Mouse (Mus musculus) forebrain, embryonic 15.5 days (tissue): ENCODE results near the gene Ankrd34a. TPM values are rescaled to one million over a fixed set of nuclear protein-coding genes. Genes with fewer than 3 reads are reported as not detected.

Experiments
- ATAC-seq: fragments of 200-750 bp; cut with Nextera tagmentation; replicated peaks from 2 replicates; pipeline ENCODE4 v1.8.0; 2017; ENCODE audit warnings: mild to moderate bottlenecking, moderate TSS enrichment, moderate library complexity
- H3K27ac ChIP-seq: fragments of 300-500 bp; sonication (generic); replicated peaks from 2 replicates; pipeline ENCODE4 v1.5.1; 2015; ENCODE audit warnings: mild to moderate bottlenecking, inconsistent platforms
- H3K27me3 ChIP-seq: fragments of 300-500 bp; sonication (generic); 2 replicates; pipeline ENCODE4 v1.6.1; 2015; ENCODE audit warnings: inconsistent platforms
- H3K36me3 ChIP-seq: fragments of 300-500 bp; sonication (generic); 2 replicates; pipeline ENCODE4 v1.6.1; 2015; ENCODE audit warnings: mild to moderate bottlenecking, inconsistent platforms
- H3K4me1 ChIP-seq: fragments of 300-500 bp; sonication (generic); 2 replicates; pipeline ENCODE4 v1.6.1; 2015; ENCODE audit warnings: inconsistent platforms
- H3K4me2 ChIP-seq: fragments of 300-500 bp; sonication (generic); replicated peaks from 2 replicates; pipeline ENCODE4 v1.6.1; 2015; ENCODE audit warnings: mild to moderate bottlenecking, inconsistent platforms
- H3K4me3 ChIP-seq: fragments of 300-500 bp; sonication (generic); 2 replicates; pipeline ENCODE4 v1.5.1; 2015; ENCODE audit warnings: mild to moderate bottlenecking, inconsistent platforms
- H3K9ac ChIP-seq: fragments of 300-500 bp; sonication (generic); replicated peaks from 2 replicates; pipeline ENCODE4 v1.6.1; 2015; ENCODE audit warnings: mild to moderate bottlenecking, inconsistent platforms
- H3K9me3 ChIP-seq: fragments of 300-500 bp; sonication (generic); 2 replicates; pipeline ENCODE4 v1.6.1; 2016; ENCODE audit warnings: inconsistent platforms
- WGBS: fragments of 180-500 bp; shearing (Covaris S2); methylation state at CpG from one replicate; pipeline ENCODE4 v1.1.7; 2015; ENCODE audit warnings: mixed read lengths; 5-methylcytosine and 5-hydroxymethylcytosine counted together
- polyA plus RNA-seq: library from polyadenylated mRNA; unstranded; fragments of >200 nt; fragmentation: Nextera tagmentation; extraction: Ambion mirVana; gene quantifications from 2 replicates; pipeline ENCODE4 v1.2.1, GENCODE M21; 2015

The Ankrd34a gene
- polyA plus RNA-seq, 1 experiment from 2014 or later, result 12.5 TPM

DNA sequence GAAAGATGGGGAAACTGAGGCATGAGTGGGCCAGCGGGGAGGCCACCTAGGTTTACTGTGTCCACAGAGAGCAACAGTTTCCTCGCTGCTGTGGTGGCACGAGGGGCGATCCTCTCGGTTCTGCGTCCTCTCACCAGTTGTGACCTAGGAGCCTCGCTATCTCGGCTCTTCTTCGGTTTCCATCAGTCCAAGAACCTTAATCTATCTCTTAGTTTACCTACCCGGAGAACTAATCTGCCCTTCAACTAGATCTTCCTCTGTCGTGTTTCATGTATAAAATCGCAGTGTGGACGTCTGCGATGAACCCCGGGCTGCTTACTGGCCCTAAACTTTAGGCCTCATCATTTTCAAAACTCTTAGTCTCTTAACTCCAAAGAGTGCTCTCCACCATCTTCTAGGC is 39.5 kb downstream of the Ankrd34a start:
- peak overlapping the region; percentile 91 for H3K27ac ChIP-seq
- H3K9ac ChIP-seq, result peak overlapping the region; percentile 98
- 10% methylated on average over 15 of the region's 15 CpGs for WGBS
- peak overlapping the region; percentile 84 for H3K4me2 ChIP-seq
- H3K4me1 ChIP-seq, result peaks cover 28% of the 10 kb centered on the region
- peaks cover 42% of the 10 kb centered on the region for H3K36me3 ChIP-seq
- ATAC-seq, result no peak
- H3K9me3 ChIP-seq, result no peaks in the 10 kb centered on the region
- no peaks in the 10 kb centered on the region for H3K27me3 ChIP-seq
- H3K4me3 ChIP-seq, result peak overlapping the region; percentile 93

DNA sequence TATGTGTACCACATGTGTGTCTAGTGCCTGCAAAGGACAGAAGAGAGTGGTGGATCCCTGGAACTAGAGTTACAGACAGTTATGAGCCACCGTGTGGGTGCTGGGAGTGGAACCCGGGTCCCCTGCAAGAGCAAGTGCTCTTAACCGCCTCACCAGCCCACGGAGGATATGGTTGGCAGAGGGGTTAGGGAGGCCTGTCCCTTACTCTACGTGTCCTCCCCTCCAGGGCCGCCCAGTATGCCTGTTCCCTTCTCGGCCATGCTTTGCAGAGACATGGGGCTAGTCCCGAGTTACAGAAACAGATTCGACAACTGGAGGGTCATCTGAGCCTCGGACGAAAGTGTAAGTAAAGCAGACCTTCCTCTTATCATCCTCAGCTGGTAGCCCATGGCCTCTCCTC is 40.0 kb downstream of the Ankrd34a start:
- Histone ChIP-seq H3K4me2 (peak overlapping the region; percentile 84), H3K4me1 (peaks cover 24% of the 10 kb centered on the region), H3K36me3 (peaks cover 39% of the 10 kb centered on the region), H3K4me3 (peak overlapping the region; percentile 93), H3K9me3 (no peaks in the 10 kb centered on the region), H3K27ac (no peak overlapping the region), H3K9ac (no peak overlapping the region; the same call in 1 of the 2 replicates), H3K27me3 (no peaks in the 10 kb centered on the region)
- 69% methylated on average over 11 of the region's 11 CpGs for WGBS
- no peak for ATAC-seq

GRCm38 (mm10) chr3:96639219-96639618 is 42.8 kb downstream of the Ankrd34a start:
- Histone ChIP-seq H3K4me2 (no peak overlapping the region), H3K4me1 (peaks cover 24% of the 10 kb centered on the region), H3K4me3 (no peak overlapping the region), H3K36me3 (peaks cover 35% of the 10 kb centered on the region), H3K27me3 (no peaks in the 10 kb centered on the region), H3K9me3 (no peaks in the 10 kb centered on the region), H3K9ac (no peak overlapping the region), H3K27ac (no peak overlapping the region)
- ATAC-seq, result no peak
- 76% methylated on average over 1 of the region's 1 CpGs for WGBS

DNA sequence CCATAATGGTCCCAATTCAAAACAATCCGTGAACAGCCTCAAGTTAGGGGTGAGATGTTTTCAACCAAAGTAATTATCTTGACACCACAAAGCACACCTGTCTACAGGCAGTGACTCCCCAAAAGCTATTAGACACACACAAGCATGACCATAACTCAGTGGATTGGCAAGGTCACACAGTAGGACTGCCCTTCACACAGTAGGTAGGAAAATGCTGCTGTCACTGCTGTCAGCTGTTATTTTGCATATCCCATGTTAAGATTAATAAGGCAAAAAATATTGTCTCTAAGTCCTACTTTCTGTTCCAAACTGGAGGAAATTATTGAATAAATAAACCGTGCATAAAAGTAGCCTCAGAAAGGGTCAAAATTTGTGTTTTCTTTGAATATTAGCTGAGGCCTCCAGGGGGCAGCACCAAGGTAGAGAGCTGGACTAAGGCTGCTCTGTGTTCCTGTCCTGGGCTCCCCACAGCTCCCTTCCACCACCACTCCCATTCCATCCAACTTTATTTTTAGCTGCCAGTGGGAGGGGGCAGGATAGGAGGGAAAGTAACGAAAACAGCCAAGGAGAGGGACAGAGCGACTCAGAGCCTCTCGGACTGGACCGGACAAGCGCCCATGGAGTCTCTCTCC is 48.7 kb downstream of the Ankrd34a start, which contains the start of gene Itga10:
Gene Itga10 (plus strand): TSS at position 567 of the 632 bp plus-strand sequence.
- Histone ChIP-seq H3K4me1 (no peaks in the 10 kb centered on the region), H3K9ac (no peak within 1 kb of the TSS), H3K4me2 (no peak within 1 kb of the TSS), H3K36me3 (peaks cover 21% of the 10 kb centered on the region), H3K4me3 (no peak within 1 kb of the TSS), H3K27ac (no peak within 1 kb of the TSS), H3K9me3 (no peaks in the 10 kb centered on the region), H3K27me3 (no peaks in the 10 kb centered on the region)
- no peak for ATAC-seq
- WGBS, result 64% methylated on average over 7 of the region's 7 CpGs

GRCm38 (mm10) chr3:96647365-96647764 is 50.9 kb downstream of the Ankrd34a start:
- peaks cover 18% of the 10 kb centered on the region for H3K36me3 ChIP-seq
- H3K27me3 ChIP-seq, result no peaks in the 10 kb centered on the region
- H3K4me1 ChIP-seq, result no peaks in the 10 kb centered on the region
- no peak overlapping the region for H3K27ac ChIP-seq
- no peak overlapping the region for H3K4me3 ChIP-seq
- WGBS, result 85% methylated on average over 3 of the region's 3 CpGs
- H3K9me3 ChIP-seq, result no peaks in the 10 kb centered on the region
- ATAC-seq, result no peak
- no peak overlapping the region for H3K9ac ChIP-seq
- no peak overlapping the region for H3K4me2 ChIP-seq

Other genes starting within 250 kb of the Ankrd34a start
- gene BC107364, start 144.3 kb upstream of the Ankrd34a start, polyA plus RNA-seq, result not detected in 2 replicates
- 0.43 and 0.82 TPM in 2 replicates for gene Hfe2, start 71.5 kb upstream of the Ankrd34a start, polyA plus RNA-seq
- gene Txnip, start 38.7 kb upstream of the Ankrd34a start, polyA plus RNA-seq, result 68.4 and 69.3 TPM in 2 replicates
- 0.92 and 2.0 TPM in 2 replicates for gene Gm16253, start 19.7 kb upstream of the Ankrd34a start, polyA plus RNA-seq
- gene Polr3gl, start 2.5 kb upstream of the Ankrd34a start, polyA plus RNA-seq, result 42.4 and 45.3 TPM in 2 replicates
- 5.0 and 6.4 TPM in 2 replicates for gene Lix1l, start 4.5 kb downstream of the Ankrd34a start, polyA plus RNA-seq
- 132 and 144 TPM in 2 replicates for gene Rbm8a, start 33.3 kb downstream of the Ankrd34a start, polyA plus RNA-seq
- gene Pex11b, start 38.7 kb downstream of the Ankrd34a start, polyA plus RNA-seq, result 57.3 and 58.6 TPM in 2 replicates
- gene Gm42957, start 38.8 kb downstream of the Ankrd34a start, polyA plus RNA-seq, result 0.08 TPM in 1 of 2 replicates, not detected in the other
- gene Itga10, start 48.9 kb downstream of the Ankrd34a start, polyA plus RNA-seq, result 0.55 and 0.65 TPM in 2 replicates
- 1.5 and 1.9 TPM in 2 replicates for gene Ankrd35, start 73.5 kb downstream of the Ankrd34a start, polyA plus RNA-seq
- 27.4 and 28.9 TPM in 2 replicates for gene Pias3, start 99.7 kb downstream of the Ankrd34a start, polyA plus RNA-seq
- gene Nudt17, start 111.9 kb downstream of the Ankrd34a start, polyA plus RNA-seq, result 6.8 and 6.9 TPM in 2 replicates
- gene Polr3c, start 131.0 kb downstream of the Ankrd34a start, polyA plus RNA-seq, result 33.5 and 35.7 TPM in 2 replicates
- 59.3 and 66.6 TPM in 2 replicates for gene Rnf115, start 131.0 kb downstream of the Ankrd34a start, polyA plus RNA-seq
- 0.11 and 0.15 TPM in 2 replicates for gene Pdzk1, start 232.6 kb downstream of the Ankrd34a start, polyA plus RNA-seq
- 0.11 and 0.19 TPM in 2 replicates for gene Cd160, start 232.7 kb downstream of the Ankrd34a start, polyA plus RNA-seq